Mouse (Mus musculus): ENCODE data around the gene Xrcc4.

GRCm38 (mm10) chr13:89779208-89779911 is 310.0 kb downstream of the Xrcc4 start:
- TF ChIP-seq GATA1 (IDR thresholded peaks at IDR 0.05; ENCODE audit: borderline replicate concordance, low read length) (no peak), CTCF (IDR thresholded peaks at IDR 0.05; ENCODE audit: low read depth, low read length) (no peak)

Data from G1E (cell line).